Mouse (Mus musculus): ENCODE measurements around the gene Radil. TPM values are rescaled to one million over a fixed set of nuclear protein-coding genes. Genes with fewer than 3 reads are reported as not detected.

Gene Radil
- total and polyA plus RNA-seq, 2 experiments from 2014 or later = 15.4 to 17.0 TPM

GRCm38 (mm10) chr5:142509141-142510060 lies 41.5 kb downstream of the Radil start:
- ATAC-seq (ENCODE audit: low FRiP score) (peak; percentile 55), DNase-seq (ENCODE audit: low spot score) (peak; percentile 49)
- TF ChIP-seq CTCF (IDR thresholded peaks at IDR 0.05) = no peak
- H3K9me3 ChIP-seq (ENCODE audit: low read length) = no peaks in the 10 kb centered on the region
- no peaks in the 10 kb centered on the region for H3K27me3 ChIP-seq (ENCODE audit: insufficient read depth, low read length)
- 4% methylated on average over 15 of the region's 15 CpGs for WGBS
- peak overlapping the region; percentile 49 for H3K4me2 ChIP-seq (ENCODE audit: low read depth, low read length, poor library complexity, severe bottlenecking)
- H3K9ac ChIP-seq (replicated peaks; ENCODE audit: low read length, poor library complexity, severe bottlenecking) = peak overlapping the region; percentile 57
- peak overlapping the region; percentile 28 for H3K4me3 ChIP-seq (ENCODE audit: low read depth, low read length)
- peaks cover 15% of the 10 kb centered on the region for H3K4me1 ChIP-seq (ENCODE audit: insufficient read depth, low read length)
- peaks cover 9% of the 10 kb centered on the region for H3K36me3 ChIP-seq (ENCODE audit: insufficient read depth, low read length)
- H3K27ac ChIP-seq (ENCODE audit: low read depth, low read length) = peak overlapping the region; percentile 87

GRCm38 (mm10) chr5:142505695-142506423 lies 45.0 kb downstream of the Radil start:
- H3K4me2 ChIP-seq (ENCODE audit: low read depth, low read length, poor library complexity, severe bottlenecking) = no peak overlapping the region
- no peaks in the 10 kb centered on the region for H3K27me3 ChIP-seq (ENCODE audit: insufficient read depth, low read length)
- DNase-seq (ENCODE audit: low spot score) (no peak), ATAC-seq (ENCODE audit: low FRiP score) (no peak)
- H3K27ac ChIP-seq (ENCODE audit: low read depth, low read length) = no peak overlapping the region
- H3K36me3 ChIP-seq (ENCODE audit: insufficient read depth, low read length) = peaks cover 9% of the 10 kb centered on the region
- H3K9ac ChIP-seq (replicated peaks; ENCODE audit: low read length, poor library complexity, severe bottlenecking) = no peak overlapping the region
- no peaks in the 10 kb centered on the region for H3K9me3 ChIP-seq (ENCODE audit: low read length)
- H3K4me1 ChIP-seq (ENCODE audit: insufficient read depth, low read length) = peaks cover 15% of the 10 kb centered on the region
- peak; percentile 58 for TF ChIP-seq CTCF (IDR thresholded peaks at IDR 0.05)
- H3K4me3 ChIP-seq (ENCODE audit: low read depth, low read length) = no peak overlapping the region
- 76% methylated on average over 3 of the region's 3 CpGs for WGBS

GRCm38 (mm10) chr5:142504175-142504574 lies 46.7 kb downstream of the Radil start:
- Histone ChIP-seq H3K9ac (replicated peaks; ENCODE audit: low read length, poor library complexity, severe bottlenecking) (no peak overlapping the region), H3K9me3 (ENCODE audit: low read length) (no peaks in the 10 kb centered on the region), H3K27ac (ENCODE audit: low read depth, low read length) (no peak overlapping the region), H3K4me1 (ENCODE audit: insufficient read depth, low read length) (peaks cover 9% of the 10 kb centered on the region), H3K4me3 (ENCODE audit: low read depth, low read length) (no peak overlapping the region), H3K27me3 (ENCODE audit: insufficient read depth, low read length) (no peaks in the 10 kb centered on the region), H3K4me2 (ENCODE audit: low read depth, low read length, poor library complexity, severe bottlenecking) (no peak overlapping the region), H3K36me3 (ENCODE audit: insufficient read depth, low read length) (peaks cover 14% of the 10 kb centered on the region)
- ATAC-seq (ENCODE audit: low FRiP score) = no peak
- WGBS = 84% methylated on average over 3 of the region's 3 CpGs
- TF ChIP-seq CTCF (IDR thresholded peaks at IDR 0.05) = no peak
- no peak for DNase-seq (ENCODE audit: low spot score)

- Histone ChIP-seq H3K4me1 (ENCODE audit: insufficient read depth, low read length) (no peaks in the 10 kb centered on the region), H3K36me3 (ENCODE audit: insufficient read depth, low read length) (peaks cover 19% of the 10 kb centered on the region), H3K27ac (ENCODE audit: low read depth, low read length) (peak overlapping the region; percentile 47; the same call in 1 of the 2 replicates), H3K9ac (replicated peaks; ENCODE audit: low read length, poor library complexity, severe bottlenecking) (no peak overlapping the region), H3K27me3 (ENCODE audit: insufficient read depth, low read length) (no peaks in the 10 kb centered on the region), H3K4me2 (ENCODE audit: low read depth, low read length, poor library complexity, severe bottlenecking) (no peak overlapping the region), H3K9me3 (ENCODE audit: low read length) (no peaks in the 10 kb centered on the region), H3K4me3 (ENCODE audit: low read depth, low read length) (no peak overlapping the region)
- DNase-seq (ENCODE audit: low spot score) (peak; percentile 95), ATAC-seq (ENCODE audit: low FRiP score) (peak; percentile 83)
- WGBS = 8% methylated on average over 3 of the region's 3 CpGs
- TF ChIP-seq CTCF (IDR thresholded peaks at IDR 0.05) = peak; percentile 90
These were observed 48.5 kb downstream of the Radil start for GRCm38 (mm10) chr5:142502414-142502813.

GRCm38 (mm10) chr5:142500918-142501317 lies 50.0 kb downstream of the Radil start:
- Histone ChIP-seq H3K27ac (ENCODE audit: low read depth, low read length) (no peak overlapping the region), H3K27me3 (ENCODE audit: insufficient read depth, low read length) (no peaks in the 10 kb centered on the region), H3K36me3 (ENCODE audit: insufficient read depth, low read length) (peaks cover 13% of the 10 kb centered on the region), H3K9me3 (ENCODE audit: low read length) (no peaks in the 10 kb centered on the region), H3K4me1 (ENCODE audit: insufficient read depth, low read length) (no peaks in the 10 kb centered on the region), H3K4me3 (ENCODE audit: low read depth, low read length) (no peak overlapping the region), H3K4me2 (ENCODE audit: low read depth, low read length, poor library complexity, severe bottlenecking) (no peak overlapping the region), H3K9ac (replicated peaks; ENCODE audit: low read length, poor library complexity, severe bottlenecking) (no peak overlapping the region)
- WGBS = 84% methylated on average over 10 of the region's 10 CpGs
- no peak for ATAC-seq (ENCODE audit: low FRiP score)
- no peak for DNase-seq (ENCODE audit: low spot score)
- TF ChIP-seq CTCF (IDR thresholded peaks at IDR 0.05) = no peak

GRCm38 (mm10) chr5:142498964-142499363 lies 51.9 kb downstream of the Radil start:
- peaks cover 17% of the 10 kb centered on the region for H3K36me3 ChIP-seq (ENCODE audit: insufficient read depth, low read length)
- H3K4me3 ChIP-seq (ENCODE audit: low read depth, low read length) = no peak overlapping the region
- H3K4me1 ChIP-seq (ENCODE audit: insufficient read depth, low read length) = no peaks in the 10 kb centered on the region
- TF ChIP-seq CTCF (IDR thresholded peaks at IDR 0.05) = peak; percentile 78
- ATAC-seq (ENCODE audit: low FRiP score) (no peak), DNase-seq (ENCODE audit: low spot score) (peak; percentile 68)
- no peak overlapping the region for H3K9ac ChIP-seq (replicated peaks; ENCODE audit: low read length, poor library complexity, severe bottlenecking)
- H3K4me2 ChIP-seq (ENCODE audit: low read depth, low read length, poor library complexity, severe bottlenecking) = no peak overlapping the region
- no peaks in the 10 kb centered on the region for H3K9me3 ChIP-seq (ENCODE audit: low read length)
- H3K27me3 ChIP-seq (ENCODE audit: insufficient read depth, low read length) = no peaks in the 10 kb centered on the region
- no peak overlapping the region for H3K27ac ChIP-seq (ENCODE audit: low read depth, low read length)
- 32% methylated on average over 3 of the region's 3 CpGs for WGBS

Measured in midbrain, postnatal 0 days (tissue).